Mouse (Mus musculus) G1E (cell line): Measurements from ENCODE around the gene St5. TPM values are rescaled to one million over a fixed set of nuclear protein-coding genes. Genes with fewer than 3 reads are reported as not detected.

Source experiments
- ATAC-seq: 2 replicates; pipeline ENCODE4 v1.8.0; 2016; ENCODE audit warnings: mild to moderate bottlenecking; ENCODE audit not compliant: insufficient number of reproducible peaks, poor library complexity, low FRiP score, severe bottlenecking; ENCODE audit errors: extremely low read depth
- DNase-seq: peaks from one replicate; pipeline ENCODE4 v3.0.0; 2012; ENCODE audit warnings: low spot score
- H3K27me3 ChIP-seq: 2 replicates; pipeline ENCODE4 v1.6.1; 2012; ENCODE audit warnings: mild to moderate bottlenecking, low read length, inconsistent platforms; ENCODE audit not compliant: insufficient read depth
- H3K36me3 ChIP-seq: replicated peaks from 2 replicates; pipeline ENCODE3; 2012; ENCODE audit warnings: mild to moderate bottlenecking, inconsistent platforms
- H3K4me1 ChIP-seq: 2 replicates; pipeline ENCODE4 v1.6.1; 2012; ENCODE audit warnings: low read depth, low read length, inconsistent platforms, mixed read lengths; ENCODE audit not compliant: insufficient read depth
- H3K4me3 ChIP-seq: 2 replicates; pipeline ENCODE4 v1.5.1; 2012; ENCODE audit warnings: low read depth, mild to moderate bottlenecking, inconsistent platforms, low read length, moderate library complexity, mixed read lengths
- H3K9me3 ChIP-seq: replicated peaks from 2 replicates; pipeline ENCODE4 v1.6.1; 2012; ENCODE audit warnings: inconsistent platforms
- CTCF ChIP-seq: IDR thresholded peaks from 2 replicates; pipeline ENCODE4 v1.5.1; 2012; ENCODE audit warnings: low read depth, low read length, inconsistent platforms, mixed read lengths
- GATA1 ChIP-seq: IDR thresholded peaks from 2 replicates; pipeline ENCODE4 v1.6.1; 2012; ENCODE audit warnings: borderline replicate concordance, low read length, inconsistent platforms, mixed read lengths
- GATA2 ChIP-seq: IDR thresholded peaks from 2 replicates; pipeline ENCODE4 v1.6.1; 2012; ENCODE audit warnings: low read depth, low read length, inconsistent platforms, borderline replicate concordance
- POLR2AphosphoS5 ChIP-seq: IDR thresholded peaks from 2 replicates; pipeline ENCODE4 v1.6.1; 2012; ENCODE audit warnings: low read depth, low read length, inconsistent platforms; ENCODE audit not compliant: insufficient replicate concordance
- TAL1 ChIP-seq: conservative IDR thresholded peaks from 2 replicates; pipeline ENCODE4 v1.6.1; 2012; ENCODE audit warnings: low read depth, low read length, inconsistent platforms, mixed read lengths
- polyA plus RNA-seq: library from polyadenylated mRNA; stranded (reverse); fragments of >175 nt; gene quantifications from 2 replicates; pipeline ENCODE4 v1.2.3, GENCODE M21; 2012
- total RNA-seq, 2 experiments: library from RNA; stranded (forward) in 1 of 2; stranded (reverse) in 1 of 2; fragments of 200-1000 nt in 1 of 2; fragments of >200 nt in 1 of 2; fragmentation: Nextera tagmentation in 1 of 2; gene quantifications; 2 replicates each; pipeline ENCODE4 v1.2.3; 2014 to 2017

St5 gene
- total and polyA plus RNA-seq, 3 experiments, result 0.07 to 39.5 (median 0.49) TPM

DNA sequence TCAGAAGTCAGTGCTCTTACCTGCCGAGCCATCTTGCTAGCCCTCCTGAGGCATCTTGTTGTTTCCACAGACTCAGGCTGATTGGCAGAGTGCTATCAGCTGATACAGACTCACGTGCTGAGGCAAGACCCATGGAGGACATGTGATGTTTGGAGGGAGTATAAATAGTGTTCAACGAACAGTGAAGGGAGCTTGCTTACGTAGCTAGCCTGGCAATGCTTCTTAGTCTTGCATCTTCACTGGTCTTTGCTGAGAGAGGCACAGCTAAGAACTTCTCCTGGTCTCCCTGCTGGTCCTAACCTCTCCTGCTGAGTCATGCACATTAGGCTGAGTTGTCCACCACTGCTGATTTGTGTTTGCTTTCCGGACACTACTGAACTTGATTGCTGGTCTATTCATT is 48.5 kb downstream of the St5 start:
- ATAC-seq, result no peak
- Histone ChIP-seq H3K27me3 (peaks cover 4% of the 10 kb centered on the region; the same call in 1 of the 2 replicates), H3K36me3 (no peaks in the 10 kb centered on the region), H3K9me3 (no peaks in the 10 kb centered on the region), H3K4me3 (no peak overlapping the region), H3K4me1 (peaks cover 4% of the 10 kb centered on the region; the same call in 1 of the 2 replicates)
- no peak for TF ChIP-seq POLR2AphosphoS5
- no peak for TF ChIP-seq GATA1
- TF ChIP-seq TAL1, result no peak
- TF ChIP-seq GATA2, result no peak
- no peak for TF ChIP-seq CTCF
- no peak for DNase-seq

DNA sequence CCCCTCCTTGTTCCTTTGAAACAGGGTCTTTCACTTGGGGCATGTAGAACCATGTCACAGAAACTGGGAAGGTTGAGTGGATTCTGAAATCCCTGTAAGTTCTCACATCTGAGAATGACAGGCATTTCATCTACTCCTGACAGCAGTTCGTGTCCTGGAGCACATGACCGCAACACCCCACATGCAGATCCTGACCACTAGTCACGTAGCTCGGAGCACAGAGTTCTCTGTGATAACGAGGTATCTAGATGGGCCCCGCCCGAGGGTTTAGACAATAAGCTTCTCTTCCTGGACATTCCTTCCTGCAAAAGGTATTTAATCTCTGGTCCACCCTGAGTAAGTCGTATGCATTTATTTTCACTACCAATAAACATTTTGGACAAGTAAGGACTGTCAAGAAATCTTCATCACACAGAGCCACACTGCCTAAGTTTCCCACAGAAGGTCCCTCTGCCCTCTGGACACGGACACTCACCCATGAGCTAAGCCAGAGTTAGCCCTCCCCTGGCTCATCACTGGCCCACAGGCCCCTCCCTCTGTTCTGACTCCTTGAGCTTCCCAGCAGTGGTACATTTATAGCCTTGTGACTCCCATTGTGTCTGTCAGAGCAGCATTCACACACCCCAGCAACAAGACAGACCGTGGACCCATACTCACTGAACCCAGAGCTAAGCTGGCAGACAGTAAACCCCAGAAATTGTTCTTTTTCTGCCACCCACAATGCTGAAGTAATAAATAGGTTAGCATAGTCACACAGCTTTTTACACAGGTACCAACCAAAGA is 54.4 kb downstream of the St5 start:
- H3K4me1 ChIP-seq, result peaks cover 14% of the 10 kb centered on the region
- DNase-seq (no peak), ATAC-seq (no peak)
- H3K27me3 ChIP-seq, result peaks cover 2% of the 10 kb centered on the region
- TF ChIP-seq TAL1 (no peak), CTCF (no peak), POLR2AphosphoS5 (no peak), GATA1 (no peak)
- no peak overlapping the region for H3K4me3 ChIP-seq
- H3K36me3 ChIP-seq, result no peaks in the 10 kb centered on the region
- H3K9me3 ChIP-seq, result no peaks in the 10 kb centered on the region

DNA sequence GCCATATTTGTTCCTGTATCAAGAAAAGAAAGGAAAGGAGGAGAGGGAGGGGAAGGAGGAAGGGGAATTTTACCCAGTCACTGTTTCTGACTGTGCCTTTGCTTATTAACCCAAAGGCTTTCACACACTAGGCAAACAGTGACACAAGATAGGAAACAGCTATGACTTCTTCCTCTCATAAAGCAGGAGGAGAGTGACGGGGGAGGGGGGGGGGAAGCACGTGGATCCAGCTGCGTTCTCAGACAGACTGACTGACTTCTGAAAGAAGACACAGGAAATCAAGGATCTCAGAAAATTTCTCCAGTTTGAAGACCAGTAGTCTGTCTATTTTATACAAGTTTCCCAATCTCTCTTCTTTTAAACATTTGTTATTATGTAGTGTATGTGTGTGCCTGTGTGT is 56.8 kb downstream of the St5 start:
- TF ChIP-seq CTCF (no peak), TAL1 (no peak), GATA1 (no peak), GATA2 (no peak), POLR2AphosphoS5 (no peak)
- H3K9me3 ChIP-seq, result no peaks in the 10 kb centered on the region
- H3K4me3 ChIP-seq, result no peak overlapping the region
- ATAC-seq (no peak), DNase-seq (no peak)
- peaks cover 2% of the 10 kb centered on the region for H3K27me3 ChIP-seq
- peaks cover 14% of the 10 kb centered on the region for H3K4me1 ChIP-seq
- no peaks in the 10 kb centered on the region for H3K36me3 ChIP-seq

DNA sequence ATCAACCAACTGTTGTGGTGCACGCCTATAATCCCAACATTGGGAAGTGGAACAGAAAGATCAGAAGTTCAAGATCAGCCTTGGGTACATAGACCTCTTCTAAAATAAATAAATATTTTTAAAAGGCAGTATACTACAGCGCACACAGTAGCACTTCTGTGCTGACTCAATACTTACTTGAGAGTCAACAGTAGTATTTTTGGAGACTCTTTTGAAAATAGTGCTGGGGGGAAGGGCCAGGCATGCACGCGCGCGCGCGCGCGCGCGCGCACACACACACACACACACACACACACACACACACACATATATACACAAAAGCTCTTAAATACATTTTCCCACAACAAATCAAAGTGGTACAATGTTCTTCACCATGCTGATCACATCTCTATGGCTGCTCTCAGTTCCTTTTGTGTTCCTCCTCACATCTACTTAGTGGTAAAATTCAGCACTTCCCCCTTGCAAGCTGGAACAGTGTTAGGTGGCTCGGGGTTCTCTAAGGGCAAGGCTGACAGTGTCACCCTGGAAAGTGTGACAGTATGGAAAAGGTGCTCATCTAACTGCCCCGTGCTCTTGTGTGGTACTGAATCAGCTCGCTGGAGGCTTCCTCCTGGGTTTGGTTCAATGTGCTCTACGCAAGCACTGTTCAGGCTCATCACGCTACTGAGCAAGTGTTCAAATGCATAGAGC is 60.0 kb downstream of the St5 start:
- Histone ChIP-seq H3K4me1 (peaks cover 4% of the 10 kb centered on the region), H3K9me3 (no peaks in the 10 kb centered on the region), H3K4me3 (no peak overlapping the region), H3K27me3 (peaks cover 2% of the 10 kb centered on the region; the same call in 1 of the 2 replicates), H3K36me3 (no peaks in the 10 kb centered on the region)
- DNase-seq, result no peak
- ATAC-seq, result no peak
- no peak for TF ChIP-seq POLR2AphosphoS5
- no peak for TF ChIP-seq CTCF
- no peak for TF ChIP-seq GATA2
- TF ChIP-seq GATA1, result no peak
- TF ChIP-seq TAL1, result no peak

DNA sequence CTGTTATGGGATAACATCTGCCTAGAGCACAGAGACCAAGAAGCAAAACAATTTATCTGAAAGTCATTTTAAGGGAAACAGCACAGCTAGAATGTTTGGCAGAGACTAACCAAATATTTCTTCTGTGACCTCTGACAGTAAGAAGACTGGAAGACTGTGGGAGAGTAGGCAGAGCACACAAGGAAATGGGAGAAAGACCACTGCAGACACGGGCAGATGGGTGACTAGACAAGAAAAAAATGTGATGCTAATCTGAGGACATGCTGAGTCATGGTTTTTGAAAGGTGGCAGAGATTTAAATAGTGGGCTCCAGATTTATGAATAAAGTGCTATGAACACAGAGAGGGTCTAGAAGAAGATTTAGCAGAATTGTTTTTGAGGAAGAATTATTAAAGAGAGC is 61.4 kb downstream of the St5 start:
- H3K27me3 ChIP-seq, result peaks cover 2% of the 10 kb centered on the region; the same call in 1 of the 2 replicates
- ATAC-seq (no peak), DNase-seq (no peak)
- no peak overlapping the region for H3K4me3 ChIP-seq
- H3K4me1 ChIP-seq, result peaks cover 10% of the 10 kb centered on the region
- H3K36me3 ChIP-seq, result no peaks in the 10 kb centered on the region
- H3K9me3 ChIP-seq, result no peaks in the 10 kb centered on the region
- TF ChIP-seq TAL1 (no peak), CTCF (no peak), GATA2 (no peak), GATA1 (no peak), POLR2AphosphoS5 (no peak)

DNA sequence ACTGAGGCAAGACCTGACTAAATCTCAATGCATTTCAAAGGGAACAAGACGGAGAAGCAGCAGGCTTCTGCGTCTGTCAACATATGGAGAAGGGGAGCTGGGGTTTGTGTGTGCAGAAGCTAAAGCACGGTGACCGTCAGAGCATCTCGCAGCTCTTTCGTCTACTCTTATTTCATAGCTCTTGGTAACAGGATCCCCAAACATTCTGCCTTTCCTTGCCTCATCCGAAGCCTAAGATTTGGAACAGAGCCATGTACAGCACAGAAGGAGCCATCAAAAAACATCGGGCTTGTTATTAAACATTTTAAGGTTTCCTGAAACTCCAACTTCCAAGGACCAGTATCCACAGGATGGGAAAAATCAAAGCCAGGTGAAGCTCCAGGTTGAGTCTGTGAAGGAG is 62.3 kb downstream of the St5 start:
- Histone ChIP-seq H3K4me1 (peaks cover 13% of the 10 kb centered on the region), H3K36me3 (no peaks in the 10 kb centered on the region), H3K4me3 (no peak overlapping the region), H3K9me3 (no peaks in the 10 kb centered on the region), H3K27me3 (peaks cover 2% of the 10 kb centered on the region; the same call in 1 of the 2 replicates)
- ATAC-seq, result no peak
- TF ChIP-seq POLR2AphosphoS5, result no peak
- TF ChIP-seq GATA2, result no peak
- no peak for TF ChIP-seq CTCF
- no peak for TF ChIP-seq TAL1
- no peak for TF ChIP-seq GATA1
- DNase-seq, result no peak

DNA sequence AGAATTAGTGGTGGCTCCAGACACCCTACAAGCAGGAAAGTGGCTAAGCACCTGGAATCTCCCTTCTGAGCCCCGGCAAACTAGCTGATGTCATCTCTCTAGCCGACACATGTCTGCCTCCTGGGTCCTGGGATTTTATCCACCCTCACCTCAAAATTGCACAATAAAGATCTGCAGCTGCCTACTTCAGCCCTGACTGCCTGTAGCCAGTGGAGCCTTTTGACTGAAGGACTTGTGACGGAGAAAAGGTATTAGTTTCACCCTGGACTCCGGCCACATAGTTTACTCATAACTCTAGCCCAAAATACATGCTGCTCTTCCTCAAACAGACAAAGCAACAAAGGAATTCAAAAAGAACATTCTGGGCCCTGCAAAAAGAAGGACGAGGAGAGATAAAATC is 66.0 kb downstream of the St5 start:
- ATAC-seq (no peak), DNase-seq (no peak)
- Histone ChIP-seq H3K4me3 (no peak overlapping the region), H3K36me3 (no peaks in the 10 kb centered on the region), H3K4me1 (peaks cover 23% of the 10 kb centered on the region), H3K9me3 (no peaks in the 10 kb centered on the region), H3K27me3 (peaks cover 5% of the 10 kb centered on the region; the same call in 1 of the 2 replicates)
- TF ChIP-seq CTCF, result no peak
- TF ChIP-seq GATA2, result no peak
- no peak for TF ChIP-seq POLR2AphosphoS5
- no peak for TF ChIP-seq GATA1
- TF ChIP-seq TAL1, result no peak
